Mouse (Mus musculus) embryonic facial prominence, embryonic 11.5 days (tissue): ENCODE data around the gene Me3. TPM values are rescaled to one million over a fixed set of nuclear protein-coding genes. Genes with fewer than 3 reads are reported as not detected.
A peak's percentile ranks its signal among the peaks of the same experiment; 100 is the strongest.

Source experiments
- ATAC-seq: fragments of 200-750 bp; cut with Nextera tagmentation; replicated peaks from 2 replicates; pipeline ENCODE4 v1.8.0; 2017; ENCODE audit warnings: low read depth; ENCODE audit not compliant: insufficient number of reproducible peaks, low FRiP score, low TSS enrichment
- DNase-seq: peaks from one replicate; pipeline ENCODE4 v3.0.0-alpha.2; 2015; ENCODE audit warnings: low spot score
- H3K27ac ChIP-seq: fragments of 300-500 bp; sonication (generic); replicated peaks from 2 replicates; pipeline ENCODE4 v1.5.1; 2014; ENCODE audit warnings: mild to moderate bottlenecking, low read depth, low read length, control low read depth
- H3K27me3 ChIP-seq: fragments of 300-500 bp; sonication (generic); 2 replicates; pipeline ENCODE4 v1.6.1; 2014; ENCODE audit warnings: mild to moderate bottlenecking, low read length, moderate library complexity, mixed read lengths; ENCODE audit not compliant: control insufficient read depth, insufficient read depth
- H3K36me3 ChIP-seq: fragments of 300-500 bp; sonication (generic); replicated peaks from 2 replicates; pipeline ENCODE4 v1.6.1; 2014; ENCODE audit warnings: low read depth, mild to moderate bottlenecking, low read length, moderate library complexity, mixed read lengths; ENCODE audit not compliant: control insufficient read depth, insufficient read depth
- H3K4me1 ChIP-seq: fragments of 300-500 bp; sonication (generic); 2 replicates; pipeline ENCODE4 v1.6.1; 2014; ENCODE audit warnings: low read length, mixed read lengths; ENCODE audit not compliant: control insufficient read depth, insufficient read depth
- H3K4me2 ChIP-seq: fragments of 300-500 bp; sonication (generic); 2 replicates; pipeline ENCODE4 v1.6.1; 2014; ENCODE audit warnings: low read depth, mild to moderate bottlenecking, control low read depth, low read length, moderate library complexity
- H3K4me3 ChIP-seq: fragments of 300-500 bp; sonication (generic); 2 replicates; pipeline ENCODE4 v1.5.1; 2014; ENCODE audit warnings: low read depth, low read length, control low read depth
- H3K9ac ChIP-seq: fragments of 300-500 bp; sonication (generic); replicated peaks from 2 replicates; pipeline ENCODE4 v1.6.1; 2014; ENCODE audit warnings: mild to moderate bottlenecking, control low read depth, low read length
- H3K9me3 ChIP-seq: fragments of 300-500 bp; sonication (generic); replicated peaks from 2 replicates; pipeline ENCODE4 v1.6.1; 2016; ENCODE audit warnings: mild to moderate bottlenecking, low read length, inconsistent platforms, mixed read lengths; ENCODE audit not compliant: control insufficient read depth
- WGBS: fragments of 180-500 bp; shearing (Covaris S2); extraction: QIAGEN DNeasy Blood & Tissue Kit; methylation state at CpG from one replicate; pipeline ENCODE4 v1.1.7; 2014; 5-methylcytosine and 5-hydroxymethylcytosine counted together
- polyA plus RNA-seq: library from polyadenylated mRNA; unstranded; fragments of >200 nt; fragmentation: Nextera tagmentation; extraction: Ambion mirVana; gene quantifications from 2 replicates; pipeline ENCODE4 v1.2.1, GENCODE M21; 2014

Gene Me3
- polyA plus RNA-seq, 1 experiment from 2014 or later, result 0.77 TPM

GRCm38 (mm10) chr7:89903007-89903406 lies 270.8 kb downstream of the Me3 start:
- Histone ChIP-seq H3K4me2 (no peak overlapping the region), H3K4me3 (no peak overlapping the region)
- 0 out of 2 replicates have a peak, but pooled peaks have one; percentile 32 for ATAC-seq

DNA sequence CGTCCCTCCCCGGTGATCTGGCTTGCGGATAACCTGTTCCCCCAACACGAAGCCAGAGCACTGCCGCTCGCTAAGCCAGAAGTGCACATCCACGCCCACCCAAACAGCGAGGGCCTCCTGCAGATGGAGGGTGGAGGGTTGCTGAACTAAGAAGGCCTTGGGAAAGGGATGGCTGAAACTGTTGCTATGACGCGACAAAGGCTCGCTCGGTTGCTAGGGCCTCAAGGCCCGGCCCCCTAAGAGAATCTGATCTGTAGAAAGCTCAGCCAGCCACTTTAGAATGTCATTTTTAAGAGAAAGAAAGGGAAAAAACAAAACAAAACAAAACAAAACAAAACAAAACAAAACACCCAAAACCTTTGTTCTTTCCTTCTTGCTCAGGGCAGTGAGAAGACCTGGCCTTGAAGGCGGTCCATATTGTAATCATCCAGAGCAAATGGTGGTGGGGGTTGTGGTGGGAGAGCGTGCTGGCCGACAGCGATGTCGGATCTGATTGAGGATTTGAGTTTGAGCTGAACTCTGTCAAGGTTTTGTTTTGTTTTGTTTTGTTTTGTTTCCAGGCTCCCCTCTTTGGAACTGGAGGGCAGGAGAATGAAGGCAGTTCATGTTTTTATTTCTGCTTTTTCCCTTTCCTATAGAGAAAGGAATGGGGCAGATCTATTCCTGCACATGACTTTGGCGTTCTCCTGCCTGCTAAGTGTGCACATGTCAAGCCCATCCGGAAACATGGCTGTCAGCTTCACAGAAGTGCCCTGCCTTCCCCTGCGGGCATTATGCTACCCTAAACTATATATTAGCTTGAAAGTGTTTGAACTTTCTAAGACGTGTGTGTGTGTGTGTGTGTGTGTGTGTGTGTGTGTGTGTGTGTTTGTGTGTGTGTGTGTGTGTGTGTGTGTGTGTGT lies 271.5 kb downstream of the Me3 start, which contains the start of gene Ccdc81:
TSS of gene Ccdc81 (minus strand) at position 188 of the 902 bp plus-strand sequence.
- Histone ChIP-seq H3K27ac (no peak within 1 kb of the TSS), H3K36me3 (no peaks in the 10 kb centered on the region), H3K9ac (no peak within 1 kb of the TSS), H3K4me3 (no peak within 1 kb of the TSS), H3K4me1 (no peaks in the 10 kb centered on the region), H3K9me3 (no peaks in the 10 kb centered on the region), H3K27me3 (no peaks in the 10 kb centered on the region), H3K4me2 (0 out of 2 replicates have a peak within 1 kb of the TSS, but pooled peaks have one; percentile 15)
- WGBS, result 33% methylated on average over 22 of the region's 22 CpGs
- DNase-seq, result peak; percentile 69
- peak; percentile 70; the same call in 1 of the 2 replicates for ATAC-seq

More at GRCm38 (mm10) chr7:89903007-89903406, 270.8 kb downstream of the Me3 start:
- no peak overlapping the region for H3K9ac ChIP-seq
- no peak for DNase-seq
- no peak overlapping the region for H3K27ac ChIP-seq
- H3K36me3 ChIP-seq, result no peaks in the 10 kb centered on the region
- no peaks in the 10 kb centered on the region for H3K4me1 ChIP-seq
- no peaks in the 10 kb centered on the region for H3K9me3 ChIP-seq
- 83% methylated on average over 8 of the region's 8 CpGs for WGBS
- H3K27me3 ChIP-seq, result no peaks in the 10 kb centered on the region

Other genes with a start within 250 kb of the Me3 start
- gene Tmem135, start 228.2 kb upstream of the Me3 start, polyA plus RNA-seq, result 17.9 and 18.5 TPM in 2 replicates
- gene Fzd4, start 228.0 kb upstream of the Me3 start, polyA plus RNA-seq, result 12.4 and 15.6 TPM in 2 replicates
- 55.0 and 59.3 TPM in 2 replicates for gene Prss23, start 105.2 kb upstream of the Me3 start, polyA plus RNA-seq